Mouse (Mus musculus): ENCODE measurements around the gene Cplx2.
A peak's percentile ranks its signal among the peaks of the same experiment; 100 is the strongest.

Cplx2 gene

DNA sequence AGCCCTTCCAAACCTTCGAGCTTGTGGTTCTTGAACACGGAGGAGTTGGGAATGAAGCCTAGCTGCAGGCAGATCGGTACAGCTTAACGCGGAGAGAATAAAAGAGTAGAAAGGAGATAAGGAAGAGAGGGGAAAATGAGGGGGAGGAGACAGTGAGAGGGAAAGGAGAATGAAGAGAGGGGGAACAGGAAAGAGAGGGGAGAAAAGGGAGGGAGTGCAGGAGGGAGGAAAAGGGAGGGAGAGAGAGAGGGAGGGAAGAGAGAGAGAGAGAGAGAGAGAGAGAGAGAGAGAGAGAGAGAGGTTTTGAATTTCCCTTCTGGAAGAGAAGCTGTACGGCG, at the start of gene Cplx2:
TSS of gene Cplx2 (plus strand) at position 301 of the 338 bp plus-strand sequence.
- DNase-seq = no peak

- DNase-seq = peak; percentile 58
Observed at GRCm38 (mm10) chr13:54322396-54323306, 48.5 kb upstream of the Cplx2 start.

DNA sequence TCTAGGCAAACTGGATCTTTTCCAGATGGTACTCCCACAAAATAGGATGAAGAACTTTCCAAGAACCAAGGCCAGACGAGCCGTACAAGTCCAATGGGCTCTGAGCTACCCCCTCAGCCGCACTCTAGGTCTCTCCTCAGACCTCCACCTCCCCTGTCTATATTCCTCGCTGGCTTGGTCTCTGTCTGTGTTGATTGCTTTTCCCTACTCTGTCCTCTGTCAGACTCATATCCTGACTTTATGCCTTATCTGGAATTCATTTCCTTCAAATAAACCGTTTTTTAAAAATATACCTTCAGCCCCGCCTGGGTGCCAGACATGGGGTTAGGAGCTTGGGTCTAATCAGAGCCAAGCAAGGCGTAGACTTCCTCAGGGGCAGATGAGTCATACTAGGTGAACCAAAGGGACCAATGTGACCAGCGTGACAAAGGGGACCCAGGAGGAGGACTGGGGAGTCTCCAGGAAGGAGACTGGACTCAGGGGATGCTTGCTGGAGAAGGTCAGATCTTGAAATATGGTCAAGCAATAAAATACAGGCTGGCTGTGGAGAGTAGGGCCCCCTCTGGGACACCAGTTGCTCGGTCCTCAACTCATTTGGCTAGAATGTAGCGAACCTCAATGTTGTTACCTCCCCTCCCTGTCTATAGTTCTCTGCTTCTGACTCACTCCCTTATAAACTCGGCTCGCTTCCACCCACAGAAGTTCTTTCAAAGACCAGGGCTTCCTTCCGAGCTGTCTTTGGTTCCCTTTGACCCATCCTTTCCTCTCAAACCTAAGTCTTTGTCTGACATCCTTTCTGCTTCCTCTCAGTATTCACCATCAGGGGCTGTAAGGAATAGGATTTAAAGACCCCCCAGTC, 47.6 kb upstream of the Cplx2 start:
- DNase-seq = no peak

DNA sequence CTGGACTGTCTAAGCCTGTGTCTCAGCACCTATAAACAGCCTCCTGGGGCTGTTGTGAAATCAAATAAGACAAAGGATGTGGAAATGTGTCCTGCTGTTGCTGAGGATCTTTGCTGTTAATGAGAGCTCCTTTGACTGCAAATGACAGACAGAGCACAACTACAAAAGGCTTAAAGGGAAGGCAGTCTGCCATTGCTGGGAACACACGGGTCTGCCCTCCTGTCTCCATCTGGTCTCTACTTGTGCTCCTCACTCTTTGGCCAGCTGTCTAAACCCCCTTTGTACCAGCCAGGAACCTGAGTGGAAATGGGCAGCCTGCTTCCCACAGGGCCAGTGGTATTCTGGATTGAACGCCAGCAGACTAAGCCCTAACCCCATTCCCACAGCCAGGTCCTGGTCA, 47.0 kb upstream of the Cplx2 start:
- no peak for DNase-seq

DNA sequence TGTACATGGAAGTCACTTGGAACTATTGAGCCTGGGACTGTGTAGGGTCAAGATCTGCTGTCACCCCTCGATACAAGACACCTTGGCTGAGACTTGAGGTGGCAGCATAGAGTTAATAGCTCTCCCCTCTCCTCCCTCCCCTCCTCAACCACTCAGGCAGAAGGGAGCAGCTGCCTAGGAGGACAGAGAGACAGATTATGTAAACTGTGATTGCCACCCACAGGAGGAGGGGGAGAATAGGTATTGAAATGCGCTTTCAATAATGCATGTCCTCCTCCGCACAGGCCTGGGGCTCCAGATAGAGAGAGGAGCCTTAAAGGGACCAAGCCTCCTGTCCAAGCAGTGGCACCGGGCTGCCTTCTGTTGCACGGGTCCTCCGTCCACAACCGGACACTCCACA, 45.3 kb upstream of the Cplx2 start:
- no peak for DNase-seq

- DNase-seq = no peak
Observed at GRCm38 (mm10) chr13:54326686-54327447, 44.3 kb upstream of the Cplx2 start.

GRCm38 (mm10) chr13:54328029-54328428, 43.1 kb upstream of the Cplx2 start:
- DNase-seq = no peak

- no peak for DNase-seq
Observed at GRCm38 (mm10) chr13:54328954-54329490, 42.1 kb upstream of the Cplx2 start.

- DNase-seq = peak; percentile 76
Observed at GRCm38 (mm10) chr13:54331825-54332675, 39.1 kb upstream of the Cplx2 start.

DNA sequence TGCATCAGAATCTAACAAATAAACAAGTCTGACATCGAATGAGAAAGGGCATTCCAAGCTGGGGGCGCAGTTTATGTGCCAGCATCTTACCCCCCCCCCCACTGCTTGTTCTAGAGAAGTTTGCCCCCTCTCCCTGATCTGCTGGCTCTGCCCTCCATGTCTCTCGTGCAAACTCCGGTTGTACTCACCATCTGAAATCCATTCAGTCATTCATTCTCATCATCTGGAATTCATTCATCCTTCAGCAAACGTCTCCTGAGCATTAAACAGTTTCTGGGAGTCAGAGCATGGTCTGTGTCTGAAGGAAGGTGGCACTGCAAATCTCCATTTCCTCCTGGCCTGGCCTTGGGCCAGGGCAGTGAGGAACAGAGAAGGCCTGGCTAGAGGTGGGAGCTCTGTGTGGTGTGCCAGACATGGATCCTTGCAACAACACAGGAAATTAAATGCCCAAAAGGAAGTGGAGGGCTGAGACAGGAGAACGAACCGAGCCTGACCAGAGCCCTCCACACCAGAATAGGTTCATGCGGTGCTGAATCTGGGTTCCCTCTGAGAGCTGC, 38.1 kb upstream of the Cplx2 start:
- DNase-seq = no peak

- no peak for DNase-seq
Observed at GRCm38 (mm10) chr13:54337058-54337457, 34.1 kb upstream of the Cplx2 start.

DNA sequence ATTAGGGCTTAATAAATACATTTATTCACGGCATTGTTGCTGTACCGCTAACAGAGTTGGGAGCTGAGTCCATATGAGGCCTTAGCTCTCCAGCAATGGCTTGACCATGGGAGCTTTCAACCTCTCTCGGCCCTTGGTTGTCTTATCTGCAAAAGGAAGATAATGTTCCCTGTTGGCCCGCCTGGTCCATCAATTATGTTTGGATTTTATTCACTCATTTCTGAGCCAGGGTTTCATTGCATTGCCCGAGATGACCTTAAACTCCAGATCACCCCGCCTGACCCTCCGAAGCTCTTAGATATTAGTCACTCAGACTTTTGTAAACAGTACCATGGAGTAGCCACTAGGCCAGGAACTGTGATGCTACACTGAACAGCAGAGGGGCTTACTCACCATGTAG, 33.6 kb upstream of the Cplx2 start:
- peak; percentile 42 for DNase-seq

DNA sequence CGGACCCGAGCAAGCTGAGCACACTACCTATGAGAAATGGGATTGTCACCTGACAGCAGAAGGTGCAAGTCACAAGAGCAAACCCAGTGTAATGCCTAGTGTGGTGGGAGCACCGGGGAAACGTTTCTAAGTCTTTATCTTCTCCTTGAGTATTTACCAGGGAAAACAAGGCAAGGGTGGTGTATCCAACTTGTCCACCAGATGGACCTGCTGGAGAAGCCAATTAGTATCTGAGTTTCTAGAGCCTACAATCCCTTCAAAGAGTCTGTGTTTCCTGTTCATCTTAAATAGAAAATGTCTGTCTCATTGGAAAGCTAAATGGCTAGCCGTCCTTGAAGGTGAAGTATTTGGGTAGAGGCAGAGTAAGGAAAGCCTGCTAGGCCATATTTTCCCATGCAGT, 32.3 kb upstream of the Cplx2 start:
- no peak for DNase-seq

- no peak for DNase-seq
Observed at GRCm38 (mm10) chr13:54345885-54346647, 25.1 kb upstream of the Cplx2 start.

DNA sequence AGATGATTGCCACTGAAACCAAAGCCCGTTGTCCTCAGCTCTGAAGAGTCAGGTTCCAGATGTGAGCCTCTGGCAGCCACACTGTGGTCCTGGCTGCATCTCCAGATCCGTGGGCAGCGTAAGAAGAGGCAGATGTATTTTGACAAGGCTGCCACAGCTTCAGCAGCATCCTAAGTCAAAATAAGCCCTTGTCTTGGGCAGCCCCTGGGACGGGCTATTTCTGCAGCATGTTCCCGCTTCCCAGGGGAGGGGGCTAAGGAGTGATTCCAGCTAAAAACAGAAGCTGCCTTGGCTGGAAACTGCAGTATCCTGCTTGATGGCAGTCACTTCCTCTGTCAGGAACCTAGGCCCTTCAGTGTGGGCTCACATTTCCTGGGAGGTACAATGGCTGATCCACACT, 23.1 kb upstream of the Cplx2 start:
- DNase-seq = no peak

DNA sequence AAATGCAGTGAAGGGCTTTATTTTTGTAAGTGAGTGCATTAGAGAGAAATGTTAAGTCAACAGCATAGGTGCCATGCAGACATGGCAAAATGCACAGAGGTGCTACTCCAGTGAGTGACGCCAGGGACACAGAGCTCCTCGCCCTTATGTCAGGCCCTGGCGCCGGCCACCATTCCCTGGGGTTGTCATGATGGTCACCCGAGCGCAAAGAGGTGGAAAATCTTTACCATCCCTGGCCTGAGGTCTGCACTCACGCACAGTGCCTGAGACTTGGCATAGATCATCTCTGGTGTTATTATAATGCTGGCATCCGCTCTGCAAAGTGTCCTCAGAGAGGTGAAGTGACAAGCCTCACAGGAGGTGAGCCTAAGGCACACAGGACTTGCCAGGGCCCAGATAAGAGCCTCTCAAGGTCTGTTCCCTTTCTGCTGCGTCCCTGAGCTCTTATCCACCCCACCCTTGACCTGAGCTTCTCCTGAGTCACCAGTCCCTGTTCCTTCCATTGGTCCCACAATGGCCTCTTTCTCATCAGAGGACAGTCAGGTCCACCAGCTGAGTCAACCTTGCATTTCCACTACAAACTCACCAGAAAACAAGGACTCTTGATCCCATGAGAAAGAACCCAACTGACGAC, 21.9 kb upstream of the Cplx2 start:
- no peak for DNase-seq

GRCm38 (mm10) chr13:54357420-54357819, 13.7 kb upstream of the Cplx2 start:
- DNase-seq = peak; percentile 70

DNA sequence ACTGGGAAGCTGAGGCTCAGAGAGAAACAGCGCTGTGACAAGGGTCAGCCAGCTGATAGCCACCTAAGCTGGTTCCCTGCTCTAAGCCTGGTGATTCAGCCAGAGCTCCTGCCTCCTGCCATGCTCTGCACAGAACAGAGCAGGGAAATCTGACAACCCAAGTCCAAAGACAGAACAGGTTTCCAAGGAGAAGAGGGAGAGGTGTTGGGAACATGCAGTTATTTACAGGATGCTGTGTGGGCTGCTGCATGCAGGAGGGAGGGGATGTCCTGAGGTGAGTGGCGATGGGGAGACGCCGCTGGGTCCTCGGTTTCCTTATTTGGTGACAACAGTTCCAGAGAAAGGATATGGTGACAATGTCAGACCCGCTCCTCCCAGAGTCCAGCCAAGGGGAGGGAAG, 12.0 kb upstream of the Cplx2 start:
- no peak for DNase-seq

- no peak for DNase-seq
Observed at GRCm38 (mm10) chr13:54364686-54365085, 6.5 kb upstream of the Cplx2 start.

GRCm38 (mm10) chr13:54367758-54368157, 3.4 kb upstream of the Cplx2 start:
- DNase-seq = no peak

Measured in kidney, postnatal 14 days (tissue).